Mouse (Mus musculus): ENCODE measurements around the gene Mfsd4b3. TPM values are rescaled to one million over a fixed set of nuclear protein-coding genes. Genes with fewer than 3 reads are reported as not detected.

Mfsd4b3 gene
- polyA plus RNA-seq, 1 experiment from 2014 or later, result not detected

DNA sequence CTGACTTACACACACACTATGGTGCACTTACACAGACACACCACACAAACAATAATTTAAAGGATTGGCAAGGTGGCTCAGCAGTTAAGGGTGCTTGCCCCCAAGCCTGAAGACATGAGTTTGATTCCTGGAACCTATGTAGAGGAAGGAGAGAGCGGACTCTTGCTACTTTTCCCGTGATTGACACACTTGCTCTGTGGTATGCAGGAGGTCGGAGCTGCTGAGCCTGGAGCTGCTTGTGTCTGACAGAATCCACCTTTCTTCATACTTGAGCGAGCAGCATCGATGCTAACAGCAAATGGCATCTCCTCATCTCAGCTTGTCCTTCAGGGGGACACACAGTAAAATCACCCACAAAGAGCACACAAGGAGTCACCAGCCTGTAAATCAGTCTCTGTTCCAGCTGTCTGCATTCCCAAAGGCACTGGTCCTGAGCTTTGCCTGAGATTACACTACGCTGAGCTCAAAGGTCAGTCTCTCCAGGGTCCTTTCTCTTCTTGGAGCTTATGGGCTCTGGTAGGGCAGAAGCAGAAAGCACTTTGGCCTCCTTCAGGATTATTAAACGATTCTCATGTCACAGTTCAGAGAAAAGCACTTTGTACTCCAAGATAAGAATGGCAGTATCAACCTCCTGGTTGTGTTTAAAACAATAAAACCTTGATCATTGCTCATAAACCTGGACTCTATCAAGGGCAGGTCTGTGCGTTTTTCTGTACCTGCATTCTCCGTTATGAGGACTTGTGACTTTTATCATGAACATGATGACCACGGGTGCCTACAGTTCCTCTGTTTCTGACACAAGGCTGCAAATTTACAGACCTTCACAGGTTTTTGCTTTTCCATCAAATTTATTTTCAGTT, 52.9 kb downstream of the Mfsd4b3 start:
- no peaks in the 10 kb centered on the region for H3K9me3 ChIP-seq (ENCODE audit: control insufficient read depth, low read length)
- H3K4me1 ChIP-seq (ENCODE audit: control insufficient read depth, insufficient read depth, low read length), result no peaks in the 10 kb centered on the region
- 79% methylated on average over 10 of the region's 10 CpGs for WGBS
- H3K27me3 ChIP-seq (ENCODE audit: control insufficient read depth, insufficient read depth, low read length), result no peaks in the 10 kb centered on the region
- H3K36me3 ChIP-seq (ENCODE audit: control insufficient read depth, insufficient read depth, low read length), result no peaks in the 10 kb centered on the region
- no peak overlapping the region for H3K4me3 ChIP-seq (replicated peaks; ENCODE audit: low read depth, low read length)
- H3K9ac ChIP-seq (replicated peaks; ENCODE audit: low read length), result no peak overlapping the region
- ATAC-seq (ENCODE audit: low FRiP score, low TSS enrichment), result no peak
- no peak overlapping the region for H3K4me2 ChIP-seq (ENCODE audit: low read length)
- no peak overlapping the region for H3K27ac ChIP-seq (replicated peaks; ENCODE audit: low read depth, low read length)
- DNase-seq, result no peak

DNA sequence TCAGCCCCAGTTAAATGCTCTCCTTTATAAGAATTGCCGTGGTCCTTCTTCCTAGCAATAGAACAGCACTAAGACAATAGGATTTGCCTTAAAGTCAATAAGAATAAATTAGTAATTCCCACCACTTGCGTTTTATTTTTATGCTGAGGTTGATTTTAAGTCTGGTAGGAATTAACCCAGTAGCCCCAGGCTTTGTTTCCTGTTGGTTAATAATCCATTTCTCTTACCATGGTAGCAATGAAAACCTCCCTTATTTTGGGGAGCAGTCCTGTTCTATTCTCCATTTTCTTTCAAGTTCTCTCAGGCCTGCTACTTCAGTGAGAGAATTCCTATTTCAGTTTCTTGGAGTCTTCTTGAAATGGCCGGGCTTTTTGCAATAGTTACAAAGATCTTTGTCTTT, 55.8 kb downstream of the Mfsd4b3 start:
- no peak for DNase-seq
- Histone ChIP-seq H3K27ac (replicated peaks; ENCODE audit: low read depth, low read length) (no peak overlapping the region), H3K4me2 (ENCODE audit: low read length) (no peak overlapping the region), H3K4me3 (replicated peaks; ENCODE audit: low read depth, low read length) (no peak overlapping the region), H3K4me1 (ENCODE audit: control insufficient read depth, insufficient read depth, low read length) (0 out of 2 replicates have a peak, but pooled peaks cover 3% of the 10 kb centered on the region), H3K9me3 (ENCODE audit: control insufficient read depth, low read length) (no peaks in the 10 kb centered on the region), H3K9ac (replicated peaks; ENCODE audit: low read length) (no peak overlapping the region), H3K27me3 (ENCODE audit: control insufficient read depth, insufficient read depth, low read length) (no peaks in the 10 kb centered on the region), H3K36me3 (ENCODE audit: control insufficient read depth, insufficient read depth, low read length) (no peaks in the 10 kb centered on the region)
- WGBS, result 73% methylated on average over 3 of the region's 3 CpGs
- ATAC-seq (ENCODE audit: low FRiP score, low TSS enrichment), result no peak

- Histone ChIP-seq H3K27ac (replicated peaks; ENCODE audit: low read depth, low read length) (peak within 1 kb of the TSS; percentile 86), H3K36me3 (ENCODE audit: control insufficient read depth, insufficient read depth, low read length) (no peaks in the 10 kb centered on the region), H3K4me3 (replicated peaks; ENCODE audit: low read depth, low read length) (peak within 1 kb of the TSS; percentile 76), H3K4me2 (ENCODE audit: low read length) (peak within 1 kb of the TSS; percentile 94), H3K9ac (replicated peaks; ENCODE audit: low read length) (peak within 1 kb of the TSS; percentile 86), H3K4me1 (ENCODE audit: control insufficient read depth, insufficient read depth, low read length) (peaks cover 13% of the 10 kb centered on the region; the same call in 1 of the 2 replicates), H3K27me3 (ENCODE audit: control insufficient read depth, insufficient read depth, low read length) (no peaks in the 10 kb centered on the region), H3K9me3 (ENCODE audit: control insufficient read depth, low read length) (no peaks in the 10 kb centered on the region)
- ATAC-seq (ENCODE audit: low FRiP score, low TSS enrichment), result peak; percentile 98
- DNase-seq, result peak; percentile 97
- under 1% methylated on average over 41 of the region's 41 CpGs for WGBS
Measured at GRCm38 (mm10) chr10:39898874-39899371, 61.0 kb downstream of the Mfsd4b3 start, which contains the start of gene Mfsd4b4. Gene Mfsd4b4 (minus strand): TSS chr10:39899238.

Other genes starting within 250 kb of the Mfsd4b3 start
- gene Rev3l, start 228.0 kb downstream of the Mfsd4b3 start, polyA plus RNA-seq (2014; fragmentation: Nextera tagmentation; extraction: Ambion mirVana), result 64.1 and 68.1 TPM in 2 replicates
- gene Mfsd4b4, start 60.9 kb downstream of the Mfsd4b3 start, polyA plus RNA-seq (2014; fragmentation: Nextera tagmentation; extraction: Ambion mirVana), result 3.6 and 5.0 TPM in 2 replicates
- gene Mfsd4b2, start 33.2 kb downstream of the Mfsd4b3 start, polyA plus RNA-seq (2014; fragmentation: Nextera tagmentation; extraction: Ambion mirVana), result not detected in 2 replicates
- not detected in 2 replicates for gene Mfsd4b5, start 26.5 kb upstream of the Mfsd4b3 start, polyA plus RNA-seq (2014; fragmentation: Nextera tagmentation; extraction: Ambion mirVana)
- gene Mfsd4b1, start 65.1 kb upstream of the Mfsd4b3 start, polyA plus RNA-seq (2014; fragmentation: Nextera tagmentation; extraction: Ambion mirVana), result 0.35 and 0.50 TPM in 2 replicates
- gene Slc16a10, start 182.1 kb upstream of the Mfsd4b3 start, polyA plus RNA-seq (2014; fragmentation: Nextera tagmentation; extraction: Ambion mirVana), result 1.2 and 3.2 TPM in 2 replicates